Mouse (Mus musculus): Measurements from ENCODE around the gene Aph1c.
"Not testable (repeated sequence)": the region's sequence is repeated elsewhere in the genome, so short reads cannot be mapped to it uniquely, and the experiment has no call there.

Gene Aph1c

DNA sequence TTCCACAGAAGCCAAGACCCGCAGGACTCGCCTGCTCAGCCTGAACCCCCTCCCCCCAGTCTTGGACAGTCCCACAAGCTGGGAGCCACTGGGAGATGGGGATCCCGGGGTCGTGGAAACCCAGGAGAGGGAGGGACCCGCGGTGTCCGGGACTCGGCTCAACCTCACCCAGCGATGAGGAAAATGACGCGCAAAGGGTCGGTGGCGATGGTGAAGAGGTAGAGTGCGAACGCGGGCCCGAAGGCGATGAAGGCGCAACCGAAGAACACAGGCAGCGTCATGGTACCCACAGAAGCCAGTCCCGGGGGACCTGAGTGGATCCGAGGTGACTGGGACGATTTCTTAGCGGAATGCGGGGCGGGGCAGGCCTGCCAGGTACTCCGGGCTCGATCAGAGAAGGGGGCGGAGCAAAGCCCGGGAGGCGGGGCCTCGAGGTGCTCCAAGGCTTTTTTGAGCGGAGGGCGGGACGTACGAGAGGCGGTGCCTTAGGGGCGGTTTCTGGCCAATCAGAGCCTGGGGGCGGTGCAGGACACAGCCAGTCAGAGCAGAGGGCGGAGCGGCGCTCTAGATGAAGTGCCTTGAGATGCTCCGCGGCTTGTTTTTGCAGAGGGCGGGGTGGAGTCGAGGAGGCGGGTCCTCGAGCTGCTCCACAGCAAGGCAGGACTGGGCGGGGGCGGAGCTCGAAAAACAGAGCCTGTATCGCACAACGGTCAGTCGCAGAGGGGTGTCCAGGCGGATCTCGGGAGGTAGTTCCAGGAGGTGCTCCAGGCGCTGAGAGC lies at the start of gene Aph1c:
TSS of gene Aph1c (minus strand) at position 409 of the 779 bp plus-strand sequence.
- peak; percentile 99 for DNase-seq

DNA sequence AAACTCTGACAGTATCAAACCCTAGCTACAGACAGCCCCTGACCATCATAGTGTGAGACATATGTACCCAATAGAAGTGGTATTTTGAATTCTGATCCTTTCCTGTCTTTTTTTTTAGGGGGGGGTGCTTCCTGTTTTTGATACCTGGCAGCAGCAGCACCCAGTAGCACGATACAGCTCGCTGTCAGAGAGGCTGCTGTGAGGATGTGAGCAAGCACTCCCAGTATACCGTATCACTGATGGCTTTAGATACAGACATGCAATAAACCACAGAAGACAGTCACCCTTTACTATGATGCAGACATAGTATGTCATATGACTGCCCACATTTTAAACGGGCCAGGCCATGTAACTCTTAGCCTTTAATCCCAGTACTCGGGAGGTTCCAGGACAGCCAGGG lies 49.0 kb upstream of the Aph1c start:
- DNase-seq: no peak

DNA sequence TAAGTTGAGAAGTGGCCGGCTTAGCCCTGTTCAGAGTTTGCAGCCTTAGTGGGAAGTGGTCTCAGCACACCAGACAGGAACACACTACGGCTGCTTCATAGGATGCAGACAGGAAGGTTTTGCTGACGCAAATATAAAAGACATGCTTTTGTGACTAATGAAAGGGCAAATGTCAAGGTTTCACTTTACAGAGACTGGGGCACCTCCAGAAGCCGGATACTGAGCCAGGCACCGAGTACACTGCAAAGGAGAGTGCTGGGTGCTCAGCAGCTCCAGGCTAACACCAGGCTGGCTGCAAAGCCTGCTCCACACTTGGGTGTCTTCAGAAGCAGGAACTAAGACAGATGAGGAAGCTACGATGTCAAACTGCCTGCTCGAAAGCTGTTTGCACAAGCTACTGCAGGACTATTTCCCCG lies 47.9 kb upstream of the Aph1c start:
- DNase-seq: no peak

DNA sequence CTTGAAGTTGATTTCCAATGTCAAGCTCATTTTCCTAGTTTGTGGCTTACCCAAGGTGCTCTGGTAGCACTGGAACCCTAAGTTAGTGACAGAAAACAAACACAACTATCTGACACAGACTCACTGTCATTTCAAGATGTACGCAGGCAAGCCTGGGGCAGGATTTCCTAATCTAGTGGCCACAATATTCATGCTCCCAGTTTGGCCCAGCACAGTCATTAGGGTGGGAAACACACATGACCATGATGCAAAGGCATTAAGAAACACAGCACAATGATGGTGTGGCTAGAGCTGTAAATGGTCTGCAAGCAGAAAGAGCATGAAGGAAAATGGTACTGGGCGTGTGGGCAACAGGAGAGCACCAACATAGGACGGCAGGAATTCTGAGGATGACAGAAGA lies 47.3 kb upstream of the Aph1c start:
- no peak for DNase-seq

DNA sequence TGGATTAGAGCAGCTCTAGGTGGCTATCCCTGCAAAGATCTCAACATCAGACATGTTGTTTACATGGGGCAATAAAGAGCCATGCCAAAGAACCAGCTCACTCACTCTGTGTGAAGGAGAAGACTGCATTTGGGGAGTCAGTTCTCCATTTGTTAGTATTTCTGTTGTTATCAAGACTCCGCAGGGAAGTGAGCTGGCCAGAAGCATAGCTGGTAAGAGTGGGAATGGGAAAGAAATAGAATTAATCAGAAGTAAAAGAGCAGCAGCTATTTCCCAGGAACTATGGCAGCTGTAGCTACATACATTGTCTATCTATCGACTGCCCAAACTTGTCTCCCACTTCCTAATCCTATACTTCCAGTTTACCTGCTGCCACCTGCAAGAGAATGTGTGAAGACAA lies 46.2 kb upstream of the Aph1c start:
- DNase-seq: no peak

DNA sequence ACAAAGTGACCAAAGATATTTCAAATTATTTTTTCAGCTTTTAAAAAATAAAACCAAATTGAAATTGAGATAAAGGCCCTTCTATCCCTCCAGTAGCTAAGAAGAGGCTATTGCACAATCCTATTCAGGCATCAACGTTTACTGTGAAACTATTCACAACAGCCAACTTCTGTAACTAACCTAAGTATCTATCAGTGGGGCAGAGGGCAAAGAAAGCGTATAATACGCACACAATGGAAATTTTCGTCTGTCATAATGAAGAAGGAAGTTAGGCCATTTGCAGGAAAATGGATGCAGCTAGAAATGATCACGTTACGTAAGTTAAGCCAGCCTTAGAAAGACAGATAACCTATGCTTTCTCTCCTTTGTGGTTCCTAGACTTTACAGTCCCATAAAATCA lies 45.0 kb upstream of the Aph1c start:
- DNase-seq: no peak

DNA sequence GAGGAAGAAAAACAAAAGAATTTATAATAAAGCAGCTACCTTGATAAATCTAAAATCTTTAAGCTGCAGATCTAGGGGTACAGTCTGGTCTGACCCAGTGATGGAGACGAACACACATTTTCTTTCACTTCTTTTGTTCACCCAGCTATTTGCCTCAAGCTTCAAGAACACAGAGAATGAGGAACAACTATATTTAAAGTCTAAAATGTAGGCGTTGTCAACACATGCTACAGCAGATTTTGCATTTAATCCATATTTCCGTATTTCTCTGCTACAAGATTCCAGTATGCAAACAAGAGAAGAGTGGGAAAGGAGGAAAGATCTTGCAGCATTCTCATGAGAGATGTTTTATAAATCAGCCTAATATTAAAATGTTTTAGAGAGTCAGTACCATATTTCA lies 44.4 kb upstream of the Aph1c start:
- no peak for DNase-seq

DNA sequence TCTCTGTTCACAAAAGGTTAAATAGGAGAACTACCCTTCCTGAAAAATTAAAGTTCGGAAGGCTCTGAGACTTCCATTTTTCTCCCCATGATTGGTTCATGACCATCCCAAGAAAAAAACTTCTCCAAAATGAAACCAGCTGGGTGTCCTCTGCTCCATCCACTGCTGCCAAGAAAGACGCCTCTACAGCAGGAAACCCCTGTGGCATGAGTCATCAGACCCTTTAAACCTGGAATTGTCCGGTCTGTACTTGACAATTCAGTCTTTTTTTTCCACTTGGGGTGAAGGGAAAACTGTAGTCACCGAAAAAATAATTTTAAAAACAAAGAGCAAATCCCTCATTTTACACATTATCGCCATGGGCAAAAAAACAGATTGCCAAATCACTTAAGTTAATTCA lies 42.1 kb upstream of the Aph1c start:
- DNase-seq: peak; percentile 50

DNA sequence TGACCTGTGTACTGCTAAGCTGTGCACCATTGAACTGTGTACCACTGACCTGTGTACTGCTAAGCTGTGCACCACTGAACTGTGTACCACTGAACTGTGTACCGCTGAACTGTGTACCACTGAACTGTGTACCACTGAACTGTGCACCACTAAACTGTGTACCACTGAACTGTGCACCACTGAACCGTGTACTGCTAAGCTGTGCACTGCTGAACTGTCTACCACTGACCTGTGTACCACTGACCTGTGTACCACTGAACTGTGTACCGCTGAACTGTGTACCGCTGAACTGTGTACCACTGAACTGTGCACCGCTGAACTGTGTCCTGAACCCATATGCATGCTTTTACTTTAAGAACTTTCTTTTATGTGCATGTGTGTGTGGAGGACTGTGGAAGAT lies 39.8 kb upstream of the Aph1c start:
- no peak for DNase-seq

DNA sequence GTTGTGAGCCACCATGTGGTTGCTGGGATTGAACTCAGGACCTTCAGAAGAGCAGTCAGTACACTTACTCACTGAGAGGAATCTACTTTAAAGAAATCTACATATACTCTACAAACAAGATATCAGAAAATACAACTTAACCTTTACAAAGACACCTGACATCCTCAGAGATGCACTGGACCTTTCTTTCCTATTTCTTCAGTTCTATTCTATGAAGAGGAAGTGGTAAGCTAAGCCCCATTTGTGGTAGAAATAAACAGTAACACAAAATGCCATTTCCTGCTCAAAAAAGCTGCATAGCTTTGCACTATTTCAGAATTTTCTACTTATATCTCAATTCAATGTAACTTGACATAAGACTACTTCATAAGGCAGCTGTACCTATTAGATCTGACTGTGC lies 39.0 kb upstream of the Aph1c start:
- no peak for DNase-seq

DNA sequence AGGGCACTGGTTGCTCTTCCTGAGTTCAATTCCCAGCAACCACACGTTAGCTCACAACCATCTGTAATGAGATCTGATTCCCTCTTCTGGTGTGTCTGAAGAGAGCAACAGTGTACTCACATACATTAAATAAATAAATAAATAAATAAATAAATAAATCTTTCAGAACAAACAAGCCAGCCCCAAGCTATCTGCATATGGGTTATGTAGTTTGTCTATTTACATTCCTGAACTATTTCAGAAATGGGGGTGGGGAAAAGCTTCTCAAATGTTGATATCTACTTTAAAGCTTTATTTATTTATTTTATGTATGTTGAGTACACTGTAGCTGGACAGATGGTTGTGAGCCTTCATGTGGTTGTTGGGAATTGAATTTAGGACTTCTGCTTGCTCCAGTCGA lies 38.5 kb upstream of the Aph1c start:
- not testable (repeated sequence) for DNase-seq

DNA sequence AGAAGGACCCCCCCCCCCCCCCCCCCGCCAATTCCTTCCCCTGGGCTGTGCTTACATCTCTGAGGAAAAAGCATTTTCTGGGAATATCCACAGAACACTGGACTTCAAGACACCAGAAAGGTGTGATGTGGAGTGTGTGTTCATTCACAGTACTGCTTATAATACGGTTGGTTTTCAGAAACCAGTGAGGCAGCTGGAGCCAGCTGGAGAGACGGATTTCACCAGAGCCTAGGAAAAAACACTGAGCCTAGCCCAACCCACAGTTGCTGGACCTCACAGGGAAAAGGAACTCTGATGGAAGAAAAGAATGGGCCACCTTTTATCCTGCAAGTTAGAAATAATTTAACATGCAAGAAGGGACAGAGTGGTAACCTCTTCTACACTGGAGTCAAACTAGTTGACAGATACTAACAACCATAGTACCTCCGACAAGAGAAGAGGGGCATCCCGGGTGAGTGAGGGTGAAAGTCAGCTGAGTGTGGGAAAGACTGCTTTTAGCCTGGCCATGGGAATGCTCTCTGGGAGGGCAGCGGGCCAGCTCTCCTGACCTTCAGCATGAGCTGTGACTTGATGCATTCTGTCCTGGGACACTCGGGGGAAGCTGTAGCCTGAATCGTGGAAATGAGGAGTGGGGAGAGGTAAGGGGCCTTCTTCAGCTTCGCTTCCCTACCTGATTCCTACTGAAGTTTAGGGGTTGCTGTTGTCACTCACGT lies 37.6 kb upstream of the Aph1c start:
- peak; percentile 81 for DNase-seq

DNA sequence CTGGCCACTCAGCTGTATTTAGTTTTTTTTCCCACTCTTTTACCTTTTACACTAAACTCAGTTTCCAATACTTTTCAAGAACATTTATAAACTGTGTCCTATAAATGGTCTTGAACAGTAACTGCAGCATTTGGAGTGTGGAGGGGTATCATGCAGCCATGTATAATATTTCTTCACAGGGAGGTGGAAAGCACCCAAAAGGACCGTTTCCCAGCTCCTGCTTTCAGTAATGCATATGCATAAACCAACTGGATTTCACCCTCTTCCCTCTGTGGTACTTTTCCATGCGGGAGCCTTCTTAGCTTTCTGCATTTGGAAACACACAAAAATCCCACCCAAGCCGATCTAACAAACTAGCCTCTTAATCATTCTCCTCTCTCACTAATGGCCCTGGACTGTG lies 30.2 kb upstream of the Aph1c start:
- DNase-seq: no peak

DNA sequence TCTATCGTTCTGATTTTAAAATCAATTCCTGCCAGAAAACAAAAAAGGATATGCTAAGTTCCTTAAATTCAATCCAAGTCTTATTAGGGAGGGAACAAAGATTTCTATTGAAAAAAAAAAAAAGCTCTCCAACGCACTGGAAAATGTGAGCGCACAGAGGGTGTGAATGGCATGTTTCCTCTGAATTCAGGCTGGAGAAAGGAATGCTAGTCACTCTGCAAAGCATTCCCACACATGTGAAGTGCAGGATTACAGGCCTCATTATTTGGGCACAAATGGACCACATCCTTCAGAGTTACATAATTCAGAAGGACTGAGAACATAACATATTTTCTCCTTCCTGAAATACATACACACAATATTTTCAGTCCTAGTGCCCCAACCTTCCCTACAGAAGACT lies 28.9 kb upstream of the Aph1c start:
- peak; percentile 28 for DNase-seq

DNA sequence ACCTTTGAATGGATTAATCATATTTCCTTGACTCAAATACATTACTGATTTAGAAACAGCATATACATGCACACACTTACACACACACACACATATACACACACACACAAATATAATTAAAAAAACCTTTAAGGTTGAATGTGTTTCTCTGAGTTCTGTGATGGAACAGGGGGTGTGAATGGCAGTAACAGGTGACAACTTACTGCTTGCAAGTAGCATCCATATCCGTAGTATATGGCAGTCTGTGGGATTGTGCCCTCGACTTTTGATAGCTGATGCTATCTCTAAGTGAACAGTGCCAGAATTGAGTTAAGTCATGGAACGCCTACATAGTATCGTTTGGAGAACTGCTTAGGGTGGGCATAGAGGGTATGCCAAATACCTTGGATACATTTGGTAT lies 27.7 kb upstream of the Aph1c start:
- DNase-seq: no peak

DNA sequence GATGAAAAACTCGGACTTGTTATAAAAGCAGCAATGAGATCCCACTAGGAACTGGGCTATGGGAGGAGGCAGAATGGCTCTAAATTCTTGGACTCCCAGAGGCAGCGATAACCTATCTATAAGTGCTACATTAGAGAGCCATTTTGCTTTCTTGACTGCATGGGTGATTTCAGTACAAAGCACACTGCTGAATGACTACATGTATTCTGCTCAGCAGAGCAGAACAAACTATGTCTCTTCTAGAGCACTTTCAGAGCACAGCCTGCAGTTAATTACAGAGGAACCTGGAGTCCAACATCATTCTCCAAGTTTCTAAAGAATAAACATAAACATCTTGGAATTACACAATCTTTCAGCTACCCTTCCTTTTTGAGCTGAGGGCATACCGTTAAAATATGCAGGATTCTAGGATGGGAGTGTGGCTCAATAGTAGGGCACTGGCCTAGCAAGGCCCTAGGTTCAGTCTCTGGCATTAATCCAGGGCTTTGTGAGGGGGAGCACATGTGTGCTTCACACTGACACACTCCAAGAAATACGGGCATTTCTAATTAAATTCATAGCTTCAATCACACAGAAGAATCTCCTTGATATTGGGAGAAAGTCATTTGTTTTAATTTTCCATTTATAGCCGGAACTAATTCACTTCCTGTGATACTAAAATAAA lies 26.7 kb upstream of the Aph1c start:
- DNase-seq: no peak

DNA sequence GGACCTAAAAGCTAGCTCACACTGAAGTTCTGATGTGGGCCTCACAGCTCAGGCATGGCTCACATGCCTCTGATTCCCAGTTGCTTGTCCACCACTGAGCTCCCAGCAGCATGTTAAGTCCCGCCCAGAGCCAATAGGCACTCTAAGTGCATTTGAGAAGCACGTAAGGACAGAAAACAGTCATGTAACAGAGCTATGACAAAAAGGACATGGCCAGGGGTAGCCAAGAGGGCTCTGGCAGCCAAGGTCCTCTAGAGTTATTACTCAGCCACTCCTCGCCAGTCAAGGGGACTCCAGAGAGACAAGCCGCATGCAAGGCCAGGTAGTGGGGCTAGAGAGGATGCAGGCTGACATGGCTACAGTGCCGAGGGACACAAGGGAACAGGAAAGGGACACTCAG lies 25.0 kb upstream of the Aph1c start:
- DNase-seq: no peak

DNA sequence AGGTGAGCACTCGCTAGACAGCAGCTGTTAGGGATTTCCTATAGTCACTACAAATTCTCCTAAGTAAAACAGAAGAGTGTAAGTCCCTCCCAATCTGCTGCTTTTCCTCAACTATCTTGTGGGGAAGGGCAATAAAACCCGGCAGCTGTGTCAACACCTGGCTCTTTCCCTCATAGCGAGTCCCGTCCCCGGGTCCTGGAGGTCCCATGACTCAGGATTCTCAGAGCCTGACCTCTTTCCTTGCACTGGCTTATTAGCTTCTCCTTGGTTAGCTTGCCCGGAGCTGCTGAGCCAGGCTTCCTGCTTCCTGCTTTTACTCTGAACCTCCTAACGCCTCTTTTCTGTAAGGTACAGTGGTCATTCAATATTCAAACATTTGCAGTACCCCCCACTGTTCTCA lies 21.3 kb upstream of the Aph1c start:
- DNase-seq: no peak

DNA sequence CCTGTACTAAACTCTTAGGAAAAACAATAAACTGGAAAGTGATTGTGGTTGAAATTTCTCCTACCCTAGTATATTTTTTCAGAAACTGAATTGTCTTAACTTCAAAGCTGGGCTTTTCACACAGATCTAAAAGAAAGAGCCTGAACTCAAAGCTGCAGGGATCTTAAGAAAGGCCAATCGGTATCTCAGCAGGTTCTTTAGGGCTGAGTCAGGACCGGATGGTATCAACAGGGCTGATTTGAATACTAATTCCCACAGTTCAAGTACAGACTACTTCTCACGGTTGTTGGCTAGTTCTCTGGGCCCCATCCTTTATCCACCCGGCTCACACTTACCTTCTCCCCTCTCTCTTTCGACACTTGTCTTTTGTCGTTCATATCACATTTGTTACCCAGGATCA lies 18.1 kb upstream of the Aph1c start:
- no peak for DNase-seq

DNA sequence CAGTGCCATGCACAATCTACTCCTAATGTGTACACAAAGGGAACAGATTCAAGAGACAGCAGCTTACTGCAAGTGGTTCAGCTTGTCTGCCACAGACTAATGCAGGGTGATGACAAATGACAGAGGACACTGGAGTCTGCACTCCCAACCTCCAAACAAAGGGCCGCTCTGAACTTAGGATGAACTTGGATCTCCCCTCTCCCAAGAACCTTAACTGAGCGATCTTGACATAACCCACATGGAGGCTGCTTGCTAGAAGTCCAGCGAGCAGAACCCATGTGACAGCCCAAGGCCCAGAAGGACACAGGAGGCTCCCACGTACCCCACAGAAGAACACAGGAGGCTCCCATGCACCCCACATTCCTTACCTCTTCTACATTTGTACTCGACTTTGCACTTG lies 16.4 kb upstream of the Aph1c start:
- peak; percentile 28 for DNase-seq

DNA sequence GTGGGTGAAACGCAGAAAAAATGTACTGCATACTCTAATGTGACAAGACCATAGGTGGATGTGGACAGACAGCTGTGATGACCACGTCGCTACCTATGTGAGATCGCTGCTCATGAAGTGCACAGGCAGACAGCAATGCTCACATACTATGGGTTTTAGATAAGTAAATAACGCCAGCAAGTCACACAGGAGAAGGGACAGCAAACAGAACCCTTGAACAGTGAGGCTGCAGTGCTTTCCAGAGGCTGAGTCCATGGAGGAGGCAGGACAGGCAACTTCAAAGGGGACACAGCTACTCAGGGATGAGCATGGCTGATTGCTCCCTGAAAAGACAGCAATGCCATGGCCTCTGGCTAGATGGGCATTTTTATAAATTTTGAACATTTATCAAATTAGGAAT lies 12.3 kb upstream of the Aph1c start:
- DNase-seq: no peak

DNA sequence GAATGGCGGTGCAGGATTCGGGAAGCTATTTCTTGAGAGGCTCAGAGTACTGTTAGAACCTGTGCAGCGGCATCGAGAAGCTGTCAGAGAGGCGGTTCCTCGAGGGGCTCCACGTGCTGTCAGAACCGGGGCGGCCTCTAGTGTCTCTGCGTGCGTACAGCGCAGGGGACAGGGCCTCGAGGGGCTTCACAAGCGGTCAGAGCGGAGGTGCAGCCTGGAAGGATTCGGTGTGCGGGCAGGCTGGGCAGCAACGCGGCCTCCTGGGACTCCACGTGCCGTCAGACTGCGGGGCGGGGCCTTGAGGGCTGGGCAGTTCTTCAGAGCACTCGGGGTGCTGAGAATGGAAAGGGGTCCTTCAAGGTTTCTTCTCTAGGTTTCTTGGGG lies 563 bp upstream of the Aph1c start:
- DNase-seq: peak; percentile 47

DNA sequence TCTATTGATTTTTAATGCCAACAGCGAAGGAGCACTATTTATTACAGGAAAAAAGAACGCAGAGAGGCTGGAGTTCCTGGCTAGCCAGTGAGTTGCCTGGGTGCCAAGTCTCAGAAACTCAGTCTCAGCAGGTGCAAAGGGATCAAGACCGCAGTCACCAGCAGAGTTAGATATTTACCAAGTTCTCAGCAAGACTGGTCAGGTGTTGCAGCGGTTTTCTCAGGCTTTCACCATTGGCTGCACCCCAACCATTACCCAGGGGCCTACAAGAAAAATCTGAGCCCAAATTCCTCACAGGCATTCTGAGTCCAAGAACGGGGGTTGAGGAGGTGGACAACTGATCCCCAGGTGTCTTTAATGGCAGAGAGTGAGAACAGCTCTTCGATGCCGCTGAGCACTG lies 675 bp downstream of the Aph1c start:
- no peak for DNase-seq

DNA sequence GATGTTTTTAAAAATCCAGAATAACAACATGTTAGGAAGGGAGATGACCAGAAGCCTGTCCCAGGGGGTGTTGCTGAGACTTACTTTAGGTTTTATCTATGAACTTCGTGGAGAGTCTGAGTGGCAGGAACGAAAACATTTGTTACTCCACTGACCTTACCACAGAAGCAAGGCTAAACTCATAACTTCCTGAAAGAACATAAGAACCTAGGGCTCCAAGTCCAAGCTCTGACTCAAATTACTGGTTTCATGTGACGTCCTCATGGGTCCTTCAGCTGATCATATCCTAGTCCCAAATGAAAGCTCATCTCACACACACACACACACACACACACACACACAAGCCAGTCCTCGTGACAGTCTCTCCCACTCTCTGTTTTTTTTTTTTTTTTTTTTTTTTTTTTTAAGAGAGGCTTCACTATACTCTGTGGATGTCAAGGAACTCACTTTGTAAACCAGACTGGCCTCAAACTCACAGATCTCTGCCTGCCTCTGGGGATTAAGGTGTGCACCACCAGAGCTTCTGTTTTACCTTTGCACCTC lies 2.1 kb downstream of the Aph1c start:
- no peak for DNase-seq
